Mouse (Mus musculus) granulocyte monocyte progenitor cell, adult 5-6 weeks (primary cell): ENCODE data around the gene Plekhm2. TPM values are rescaled to one million over a fixed set of nuclear protein-coding genes. Genes with fewer than 3 reads are reported as not detected.

ENCODE experiments used
- ATAC-seq: replicated peaks from 2 replicates; pipeline ENCODE4 v1.8.0; 2016; ENCODE audit warnings: mild to moderate bottlenecking, moderate TSS enrichment, inconsistent platforms; ENCODE audit not compliant: poor library complexity, severe bottlenecking
- total RNA-seq, 2 experiments: library from RNA; stranded (forward) in 1 of 2; stranded (reverse) in 1 of 2; fragments of 200-712, 200-1000 nt in 1 of 2; fragments of >200 nt in 1 of 2; fragmentation: Nextera tagmentation in 1 of 2; gene quantifications; 2 replicates each; pipeline ENCODE4 v1.2.3; 2014 to 2017

The Plekhm2 gene
- total RNA-seq (2014; fragmentation: Nextera tagmentation): 11.5 and 17.0 TPM in 2 replicates
- 7.2 and 11.2 TPM in 2 replicates for total RNA-seq (2017)

- ATAC-seq: no peak
Observed at GRCm38 (mm10) chr4:141664799-141665198, at the start of gene Plekhm2. Plekhm2 (minus strand) TSS chr4:141664899.

- ATAC-seq: peak; percentile 88
Observed at GRCm38 (mm10) chr4:141713598-141714142, 49.0 kb upstream of the Plekhm2 start.

- ATAC-seq: no peak
Observed at GRCm38 (mm10) chr4:141711250-141711649, 46.6 kb upstream of the Plekhm2 start.

- no peak for ATAC-seq
Observed at GRCm38 (mm10) chr4:141708971-141709370, 44.3 kb upstream of the Plekhm2 start.

- peak; percentile 60 for ATAC-seq
Observed at GRCm38 (mm10) chr4:141708005-141708404, 43.3 kb upstream of the Plekhm2 start.

GRCm38 (mm10) chr4:141705331-141705730 is 40.6 kb upstream of the Plekhm2 start:
- no peak for ATAC-seq

- no peak for ATAC-seq
Observed at GRCm38 (mm10) chr4:141704625-141705024, 39.9 kb upstream of the Plekhm2 start.

- ATAC-seq: no peak
Observed at GRCm38 (mm10) chr4:141694719-141695118, 30.0 kb upstream of the Plekhm2 start.

- ATAC-seq: no peak
Observed at GRCm38 (mm10) chr4:141688505-141688904, 23.8 kb upstream of the Plekhm2 start.

GRCm38 (mm10) chr4:141686525-141686924 is 21.8 kb upstream of the Plekhm2 start:
- ATAC-seq: no peak

- no peak for ATAC-seq
Observed at GRCm38 (mm10) chr4:141686093-141686492, 21.4 kb upstream of the Plekhm2 start.

GRCm38 (mm10) chr4:141685499-141685898 is 20.8 kb upstream of the Plekhm2 start, which contains the start of gene Rsc1a1:
Rsc1a1 (minus strand) TSS chr4:141685599.
- ATAC-seq: no peak

GRCm38 (mm10) chr4:141682706-141683230 is 18.1 kb upstream of the Plekhm2 start:
- no peak for ATAC-seq

GRCm38 (mm10) chr4:141681767-141682166 is 17.1 kb upstream of the Plekhm2 start:
- ATAC-seq: peak; percentile 24

- ATAC-seq: no peak
Observed at GRCm38 (mm10) chr4:141680892-141681291, 16.2 kb upstream of the Plekhm2 start.

GRCm38 (mm10) chr4:141679016-141679415 is 14.3 kb upstream of the Plekhm2 start:
- ATAC-seq: no peak

- ATAC-seq: no peak
Observed at GRCm38 (mm10) chr4:141676462-141676979, 11.8 kb upstream of the Plekhm2 start.

- no peak for ATAC-seq
Observed at GRCm38 (mm10) chr4:141672325-141672724, 7.6 kb upstream of the Plekhm2 start.

- ATAC-seq: no peak
Observed at GRCm38 (mm10) chr4:141671389-141671788, 6.7 kb upstream of the Plekhm2 start.

- peak; percentile 95 for ATAC-seq
Observed at GRCm38 (mm10) chr4:141669898-141670712, 5.4 kb upstream of the Plekhm2 start.
